Mouse (Mus musculus): ENCODE measurements around the gene Srarp. TPM values are rescaled to one million over a fixed set of nuclear protein-coding genes. Genes with fewer than 3 reads are reported as not detected.

Srarp gene
- total and polyA plus RNA-seq, 2 experiments = not detected

DNA sequence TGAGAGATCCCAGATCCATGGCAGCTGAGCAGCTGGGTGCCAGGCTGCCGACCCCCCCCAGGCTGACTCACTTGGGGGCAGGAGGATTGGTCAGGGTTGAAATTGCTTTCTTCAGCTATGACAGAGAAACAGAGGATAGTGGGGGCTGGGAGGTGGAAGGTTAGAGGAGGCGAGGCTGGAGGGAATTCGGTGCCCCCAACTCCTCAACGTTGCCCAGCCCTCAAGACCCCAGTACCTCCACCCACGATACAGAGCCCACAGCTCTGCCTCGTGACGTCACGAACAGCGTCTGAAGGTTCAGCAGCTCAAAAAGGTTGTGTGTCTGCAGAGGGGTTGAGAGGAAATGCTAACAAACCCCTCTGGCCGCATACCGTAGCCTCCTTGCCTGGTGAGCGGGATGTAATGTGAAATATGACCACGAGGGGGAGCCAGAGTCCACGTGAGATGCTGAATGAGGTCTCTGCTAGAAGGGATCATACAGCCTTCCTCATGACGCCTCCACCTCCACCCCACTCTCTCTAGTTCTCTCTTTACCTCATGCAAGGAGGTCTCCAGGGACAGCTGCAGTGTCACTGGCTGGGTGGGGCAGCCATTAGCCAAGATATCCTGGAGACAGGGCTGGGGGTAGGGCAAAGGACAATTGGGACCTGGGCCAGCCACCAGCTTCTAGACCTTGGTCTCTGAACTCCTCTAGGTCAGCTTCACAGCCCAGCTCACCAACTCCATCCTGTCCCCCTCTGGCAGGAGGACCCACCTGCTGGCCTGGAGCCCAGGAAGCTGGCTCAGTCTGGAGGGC is 31.2 kb downstream of the Srarp start:
- no peaks in the 10 kb centered on the region; the same call in 1 of the 2 replicates for H3K27me3 ChIP-seq (ENCODE audit: control insufficient read depth, insufficient read depth, low read length)
- TF ChIP-seq POLR2A (IDR thresholded peaks at IDR 0.05; ENCODE audit: extremely low read depth, insufficient read depth, low read length) (no peak), CTCF (IDR thresholded peaks at IDR 0.05; ENCODE audit: low read depth, low read length) (peak; percentile 93)
- H3K36me3 ChIP-seq (ENCODE audit: control insufficient read depth, insufficient read depth, low read length) = no peaks in the 10 kb centered on the region
- no peak overlapping the region for H3K9ac ChIP-seq (ENCODE audit: low read depth, low read length)
- DNase-seq (ENCODE audit: extremely low read depth, low read depth, low spot score) = peak; percentile 40
- no peaks in the 10 kb centered on the region; the same call in 1 of the 2 replicates for H3K4me1 ChIP-seq (ENCODE audit: control insufficient read depth, insufficient read depth, low read length)
- 15% methylated on average over 15 of the region's 15 CpGs for WGBS
- H3K4me3 ChIP-seq (ENCODE audit: insufficient read depth, low read depth, low read length) = no peak overlapping the region
- H3K79me2 ChIP-seq (ENCODE audit: control insufficient read depth, insufficient read depth, low read length) = no peaks in the 10 kb centered on the region
- H3K27ac ChIP-seq (replicated peaks; ENCODE audit: insufficient read depth, low read depth, low read length) = no peak overlapping the region

DNA sequence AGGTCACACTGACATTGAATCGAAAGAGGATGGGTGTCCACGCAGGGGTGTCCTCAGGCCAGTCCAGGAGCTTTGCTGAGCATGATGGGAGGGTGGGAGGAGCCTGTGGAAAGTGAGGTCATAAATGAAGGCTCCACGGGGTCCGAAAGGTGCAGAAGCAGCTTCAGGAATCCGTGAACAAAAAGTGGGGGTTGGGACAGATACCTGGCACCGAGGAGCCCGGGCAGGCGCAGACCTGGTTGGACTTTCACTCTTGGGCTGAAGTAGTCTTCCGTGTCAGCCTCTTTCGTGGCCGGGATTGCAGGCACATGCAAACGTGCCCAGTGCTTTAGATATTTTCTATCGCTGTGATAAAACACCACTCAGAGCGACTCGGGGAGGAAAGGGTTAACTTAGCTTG is 35.7 kb downstream of the Srarp start:
- no peak for DNase-seq (ENCODE audit: extremely low read depth, low read depth, low spot score)
- TF ChIP-seq CTCF (IDR thresholded peaks at IDR 0.05; ENCODE audit: low read depth, low read length) = no peak
- TF ChIP-seq POLR2A (IDR thresholded peaks at IDR 0.05; ENCODE audit: extremely low read depth, insufficient read depth, low read length) = no peak
- Histone ChIP-seq H3K79me2 (ENCODE audit: control insufficient read depth, insufficient read depth, low read length) (no peaks in the 10 kb centered on the region), H3K4me1 (ENCODE audit: control insufficient read depth, insufficient read depth, low read length) (no peaks in the 10 kb centered on the region; the same call in 1 of the 2 replicates), H3K27ac (replicated peaks; ENCODE audit: insufficient read depth, low read depth, low read length) (no peak overlapping the region), H3K27me3 (ENCODE audit: control insufficient read depth, insufficient read depth, low read length) (no peaks in the 10 kb centered on the region), H3K4me3 (ENCODE audit: insufficient read depth, low read depth, low read length) (no peak overlapping the region), H3K36me3 (ENCODE audit: control insufficient read depth, insufficient read depth, low read length) (no peaks in the 10 kb centered on the region), H3K9ac (ENCODE audit: low read depth, low read length) (no peak overlapping the region)
- WGBS = 83% methylated on average over 15 of the region's 15 CpGs

GRCm38 (mm10) chr4:141398545-141398944 is 37.4 kb downstream of the Srarp start, which contains the start of gene Clcnka:
Gene Clcnka (minus strand): TSS chr4:141398724.
- Histone ChIP-seq H3K4me3 (ENCODE audit: insufficient read depth, low read depth, low read length) (no peak within 1 kb of the TSS), H3K27me3 (ENCODE audit: control insufficient read depth, insufficient read depth, low read length) (no peaks in the 10 kb centered on the region), H3K36me3 (ENCODE audit: control insufficient read depth, insufficient read depth, low read length) (no peaks in the 10 kb centered on the region), H3K9ac (ENCODE audit: low read depth, low read length) (no peak within 1 kb of the TSS), H3K27ac (replicated peaks; ENCODE audit: insufficient read depth, low read depth, low read length) (no peak within 1 kb of the TSS), H3K79me2 (ENCODE audit: control insufficient read depth, insufficient read depth, low read length) (no peaks in the 10 kb centered on the region), H3K4me1 (ENCODE audit: control insufficient read depth, insufficient read depth, low read length) (no peaks in the 10 kb centered on the region)
- 64% methylated on average over 12 of the region's 12 CpGs for WGBS
- DNase-seq (ENCODE audit: extremely low read depth, low read depth, low spot score) = no peak
- TF ChIP-seq POLR2A (IDR thresholded peaks at IDR 0.05; ENCODE audit: extremely low read depth, insufficient read depth, low read length) = no peak
- TF ChIP-seq CTCF (IDR thresholded peaks at IDR 0.05; ENCODE audit: low read depth, low read length) = no peak

GRCm38 (mm10) chr4:141397861-141398260 is 38.0 kb downstream of the Srarp start:
- H3K79me2 ChIP-seq (ENCODE audit: control insufficient read depth, insufficient read depth, low read length) = no peaks in the 10 kb centered on the region
- no peak overlapping the region for H3K27ac ChIP-seq (replicated peaks; ENCODE audit: insufficient read depth, low read depth, low read length)
- TF ChIP-seq POLR2A (IDR thresholded peaks at IDR 0.05; ENCODE audit: extremely low read depth, insufficient read depth, low read length) = no peak
- no peak for TF ChIP-seq CTCF (IDR thresholded peaks at IDR 0.05; ENCODE audit: low read depth, low read length)

DNA sequence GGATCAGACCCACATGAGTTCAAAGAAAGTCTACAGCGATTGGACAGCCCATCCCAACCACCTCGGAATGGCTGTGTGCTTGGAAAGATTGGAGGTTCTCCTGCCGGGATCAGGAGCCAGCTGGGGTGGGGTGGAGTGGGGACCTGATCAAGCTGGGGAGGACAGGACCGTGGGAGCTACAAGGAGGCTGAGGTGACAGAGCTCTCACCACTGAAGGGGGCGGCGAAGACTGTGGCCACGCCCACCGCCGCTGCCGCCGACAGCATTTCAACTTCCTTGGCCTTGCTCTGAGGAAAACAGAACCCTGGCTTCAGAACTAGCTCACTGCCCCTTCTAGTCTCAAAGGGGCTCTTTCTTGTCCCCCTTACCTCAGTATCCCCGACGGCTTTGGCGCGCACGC is 41.2 kb downstream of the Srarp start:
- H3K4me1 ChIP-seq (ENCODE audit: control insufficient read depth, insufficient read depth, low read length) = no peaks in the 10 kb centered on the region
- H3K4me3 ChIP-seq (ENCODE audit: insufficient read depth, low read depth, low read length) = no peak overlapping the region
- H3K79me2 ChIP-seq (ENCODE audit: control insufficient read depth, insufficient read depth, low read length) = no peaks in the 10 kb centered on the region
- no peaks in the 10 kb centered on the region for H3K27me3 ChIP-seq (ENCODE audit: control insufficient read depth, insufficient read depth, low read length)
- DNase-seq (ENCODE audit: extremely low read depth, low read depth, low spot score) = no peak
- WGBS = 24% methylated on average over 16 of the region's 16 CpGs
- no peak overlapping the region for H3K27ac ChIP-seq (replicated peaks; ENCODE audit: insufficient read depth, low read depth, low read length)
- TF ChIP-seq CTCF (IDR thresholded peaks at IDR 0.05; ENCODE audit: low read depth, low read length) (no peak), POLR2A (IDR thresholded peaks at IDR 0.05; ENCODE audit: extremely low read depth, insufficient read depth, low read length) (no peak)
- H3K36me3 ChIP-seq (ENCODE audit: control insufficient read depth, insufficient read depth, low read length) = no peaks in the 10 kb centered on the region
- H3K9ac ChIP-seq (ENCODE audit: low read depth, low read length) = no peak overlapping the region

More at GRCm38 (mm10) chr4:141397861-141398260, 38.0 kb downstream of the Srarp start:
- 85% methylated on average over 12 of the region's 12 CpGs for WGBS
- DNase-seq (ENCODE audit: extremely low read depth, low read depth, low spot score) = no peak
- H3K4me3 ChIP-seq (ENCODE audit: insufficient read depth, low read depth, low read length) = no peak overlapping the region
- no peaks in the 10 kb centered on the region for H3K4me1 ChIP-seq (ENCODE audit: control insufficient read depth, insufficient read depth, low read length)
- H3K9ac ChIP-seq (ENCODE audit: low read depth, low read length) = no peak overlapping the region
- no peaks in the 10 kb centered on the region for H3K27me3 ChIP-seq (ENCODE audit: control insufficient read depth, insufficient read depth, low read length)
- no peaks in the 10 kb centered on the region for H3K36me3 ChIP-seq (ENCODE audit: control insufficient read depth, insufficient read depth, low read length)

- H3K27me3 ChIP-seq (ENCODE audit: control insufficient read depth, insufficient read depth, low read length) = no peaks in the 10 kb centered on the region
- 75% methylated on average over 12 of the region's 12 CpGs for whole genome bisulfite sequencing
- TF ChIP-seq POLR2A (IDR thresholded peaks at IDR 0.05; ENCODE audit: extremely low read depth, insufficient read depth, low read length) (no peak), CTCF (IDR thresholded peaks at IDR 0.05; ENCODE audit: low read depth, low read length) (no peak)
Observed at GRCm38 (mm10) chr4:141391293-141391692, 44.6 kb downstream of the Srarp start.

More at GRCm38 (mm10) chr4:141391293-141391692, 44.6 kb downstream of the Srarp start:
- Histone ChIP-seq H3K4me3 (ENCODE audit: insufficient read depth, low read depth, low read length) (no peak overlapping the region), H3K9ac (ENCODE audit: low read depth, low read length) (no peak overlapping the region), H3K36me3 (ENCODE audit: control insufficient read depth, insufficient read depth, low read length) (no peaks in the 10 kb centered on the region), H3K4me1 (ENCODE audit: control insufficient read depth, insufficient read depth, low read length) (no peaks in the 10 kb centered on the region), H3K79me2 (ENCODE audit: control insufficient read depth, insufficient read depth, low read length) (no peaks in the 10 kb centered on the region), H3K27ac (replicated peaks; ENCODE audit: insufficient read depth, low read depth, low read length) (no peak overlapping the region)
- DNase-seq (ENCODE audit: extremely low read depth, low read depth, low spot score) = no peak
